7 mouse cellular contexts compared by ENCODE assay signal in the genomic region with DNA sequence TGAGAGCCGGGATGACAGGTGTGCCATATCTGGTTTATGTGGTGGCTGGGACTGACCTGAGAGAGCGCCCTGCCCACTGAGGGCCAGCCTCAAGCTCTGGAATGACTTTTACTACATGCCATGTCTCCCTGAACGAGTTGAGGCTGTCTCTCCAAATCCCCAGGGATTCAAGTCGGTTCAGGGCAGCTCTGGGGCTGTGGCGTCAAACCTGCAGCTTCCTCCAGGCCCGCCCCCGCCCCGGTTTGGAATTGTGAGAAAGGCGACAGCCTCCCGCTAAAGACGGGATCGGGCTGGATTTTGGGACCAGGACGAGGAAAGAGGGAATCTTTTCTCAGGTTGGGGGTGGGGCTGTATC. TPM values are rescaled to one million over a fixed set of nuclear protein-coding genes. Genes with fewer than 3 reads are reported as not detected.
DNase-seq lines count a peak whose midpoint lies in the region; ATAC-seq lines count a peak whose summit lies in the region.

No protein-coding gene starts in this region.

- no peaks in the 10 kb centered on the region for H3K36me3 ChIP-seq in lung, embryonic 16.5 days (ENCODE audit: control insufficient read depth, insufficient read depth, low read length)
- H3K36me3 ChIP-seq in embryonic facial prominence, embryonic 14.5 days (ENCODE audit: control insufficient read depth, insufficient read depth, low read length) = no peaks in the 10 kb centered on the region
- no peaks in the 10 kb centered on the region for H3K36me3 ChIP-seq in hindbrain, embryonic 13.5 days
- no peaks in the 10 kb centered on the region for H3K36me3 ChIP-seq in midbrain, embryonic 11.5 days (ENCODE audit: control insufficient read depth, insufficient read depth, low read length)

- WGBS in lung, embryonic 16.5 days = 3% methylated on average over 13 of the region's 13 CpGs
- 4% methylated on average over 13 of the region's 13 CpGs for WGBS in embryonic facial prominence, embryonic 14.5 days
- 4% methylated on average over 13 of the region's 13 CpGs for WGBS in hindbrain, embryonic 13.5 days
- WGBS in midbrain, embryonic 11.5 days = 4% methylated on average over 13 of the region's 13 CpGs

- intact Hi-C loops in gastrocnemius, postnatal 14 days (cut with DNase I; ENCODE audit: low total_unique reads) = loop anchor here (2.0 to 10.0 kb wide), 3 partner anchors 27 to 471 kb away; a partner anchor contains a TSS

- peak overlapping the region; percentile 69 for H3K4me2 ChIP-seq in lung, embryonic 16.5 days (ENCODE audit: low read depth, low read length)
- H3K4me2 ChIP-seq in embryonic facial prominence, embryonic 14.5 days (ENCODE audit: low read depth, low read length) = peak overlapping the region; percentile 81
- peak overlapping the region; percentile 68 for H3K4me2 ChIP-seq in hindbrain, embryonic 13.5 days
- H3K4me2 ChIP-seq in midbrain, embryonic 11.5 days = peak overlapping the region; percentile 53

- 0 out of 2 replicates have a peak overlapping the region, but pooled peaks have one; percentile 3 for H3K27ac ChIP-seq in lung, embryonic 16.5 days (ENCODE audit: low read length)
- H3K27ac ChIP-seq in embryonic facial prominence, embryonic 14.5 days (replicated peaks; ENCODE audit: low read depth, low read length) = no peak overlapping the region
- H3K27ac ChIP-seq in hindbrain, embryonic 13.5 days = no peak overlapping the region
- no peak overlapping the region for H3K27ac ChIP-seq in midbrain, embryonic 11.5 days (ENCODE audit: low read depth, low read length)

- H3K4me3 ChIP-seq in lung, embryonic 16.5 days (ENCODE audit: low read length) = peak overlapping the region; percentile 65
- peak overlapping the region; percentile 59 for H3K4me3 ChIP-seq in embryonic facial prominence, embryonic 14.5 days (ENCODE audit: low read depth, low read length)
- H3K4me3 ChIP-seq in hindbrain, embryonic 13.5 days = peak overlapping the region; percentile 46
- H3K4me3 ChIP-seq in midbrain, embryonic 11.5 days (ENCODE audit: low read depth, low read length) = peak overlapping the region; percentile 33

- peak overlapping the region; percentile 53 for H3K9ac ChIP-seq in lung, embryonic 16.5 days (ENCODE audit: low read length)
- H3K9ac ChIP-seq in embryonic facial prominence, embryonic 14.5 days (ENCODE audit: low read depth, low read length) = peak overlapping the region; percentile 46; the same call in 1 of the 2 replicates
- peak overlapping the region; percentile 58; the same call in 1 of the 2 replicates for H3K9ac ChIP-seq in hindbrain, embryonic 13.5 days
- H3K9ac ChIP-seq in midbrain, embryonic 11.5 days (ENCODE audit: low read length) = no peak overlapping the region

- H3K4me1 ChIP-seq in lung, embryonic 16.5 days (replicated peaks; ENCODE audit: control insufficient read depth, insufficient read depth, low read length) = peaks cover 5% of the 10 kb centered on the region; the same call in 1 of the 2 replicates
- H3K4me1 ChIP-seq in embryonic facial prominence, embryonic 14.5 days (ENCODE audit: control insufficient read depth, insufficient read depth, low read length) = peaks cover 13% of the 10 kb centered on the region; the same call in 1 of the 2 replicates
- peaks cover 23% of the 10 kb centered on the region for H3K4me1 ChIP-seq in hindbrain, embryonic 13.5 days (replicated peaks)
- H3K4me1 ChIP-seq in midbrain, embryonic 11.5 days (ENCODE audit: control insufficient read depth, insufficient read depth, low read length) = peaks cover 14% of the 10 kb centered on the region

- no peak for DNase-seq in lung, postnatal 14 days
- DNase-seq in embryonic facial prominence, embryonic 14.5 days (ENCODE audit: low spot score) = peak; percentile 20
- DNase-seq in midbrain, embryonic 11.5 days (ENCODE audit: low spot score, missing footprints) = no peak
- DNase-seq in frontal cortex, postnatal 14 days (ENCODE audit: low spot score in 2 of 2) = no peak
- no peak for DNase-seq in gastrocnemius, postnatal 14 days

- H3K27me3 ChIP-seq in lung, embryonic 16.5 days (ENCODE audit: control insufficient read depth, insufficient read depth, low read depth, low read length) = no peaks in the 10 kb centered on the region
- H3K27me3 ChIP-seq in embryonic facial prominence, embryonic 14.5 days (replicated peaks; ENCODE audit: control insufficient read depth, insufficient read depth, low read length) = peaks cover 10% of the 10 kb centered on the region
- peaks cover 69% of the 10 kb centered on the region for H3K27me3 ChIP-seq in hindbrain, embryonic 13.5 days
- H3K27me3 ChIP-seq in midbrain, embryonic 11.5 days (ENCODE audit: control insufficient read depth, insufficient read depth, low read length) = peaks cover 29% of the 10 kb centered on the region

- ATAC-seq in lung, embryonic 16.5 days (ENCODE audit: low read depth) = peak; percentile 4; the same call in 1 of the 2 replicates
- ATAC-seq in embryonic facial prominence, embryonic 14.5 days (ENCODE audit: low read depth) = no peak
- ATAC-seq in hindbrain, embryonic 13.5 days (ENCODE audit: low FRiP score) = peak; percentile 32; the same call in 1 of the 2 replicates
- ATAC-seq in midbrain, embryonic 11.5 days (ENCODE audit: low FRiP score) = peak; percentile 28; the same call in 1 of the 2 replicates

- H3K9me3 ChIP-seq in lung, embryonic 16.5 days (ENCODE audit: control insufficient read depth, low read length) = no peaks in the 10 kb centered on the region
- no peaks in the 10 kb centered on the region for H3K9me3 ChIP-seq in embryonic facial prominence, embryonic 14.5 days (ENCODE audit: control insufficient read depth, low read length)
- H3K9me3 ChIP-seq in hindbrain, embryonic 13.5 days = no peaks in the 10 kb centered on the region
- no peaks in the 10 kb centered on the region for H3K9me3 ChIP-seq in midbrain, embryonic 11.5 days (ENCODE audit: control insufficient read depth, low read length)

RNA-seq across cellular contexts. Expression of a gene that starts 2.9 kb away (rescaled TPM):
- polyA plus RNA-seq in lung, embryonic 16.5 days (2015; fragmentation: Nextera tagmentation; extraction: Ambion mirVana) = 3.9 and 6.4 TPM in 2 replicates
- 4.0 and 4.8 TPM in 2 replicates for polyA plus RNA-seq in embryonic facial prominence, embryonic 14.5 days (2014; fragmentation: Nextera tagmentation; extraction: Ambion mirVana)
- 1.8 and 2.2 TPM in 2 replicates for polyA plus RNA-seq in hindbrain, embryonic 13.5 days (2015; fragmentation: Nextera tagmentation; extraction: Ambion mirVana)
- polyA plus RNA-seq in midbrain, embryonic 11.5 days (2014; fragmentation: Nextera tagmentation; extraction: Ambion mirVana) = 1.8 and 2.3 TPM in 2 replicates
- under 1 TPM; 0.66 to 0.93 TPM for total RNA-seq in gastrocnemius, postnatal 14 days (2021)

RNA-seq across cellular contexts. Expression of a gene that starts 26.7 kb away (rescaled TPM):
- polyA plus RNA-seq in lung, embryonic 16.5 days (2015; fragmentation: Nextera tagmentation; extraction: Ambion mirVana) = 53.1 and 54.1 TPM in 2 replicates
- polyA plus RNA-seq in embryonic facial prominence, embryonic 14.5 days (2014; fragmentation: Nextera tagmentation; extraction: Ambion mirVana) = 32.3 and 36.0 TPM in 2 replicates
- 12.5 and 14.6 TPM in 2 replicates for polyA plus RNA-seq in hindbrain, embryonic 13.5 days (2015; fragmentation: Nextera tagmentation; extraction: Ambion mirVana)
- 21.2 and 23.6 TPM in 2 replicates for polyA plus RNA-seq in midbrain, embryonic 11.5 days (2014; fragmentation: Nextera tagmentation; extraction: Ambion mirVana)
- 10 to 100 TPM; 69.4 to 75.6 TPM for total RNA-seq in gastrocnemius, postnatal 14 days (2021)

RNA-seq across cellular contexts. Expression of a gene that starts 27.7 kb away (rescaled TPM):
- 41.0 and 44.2 TPM in 2 replicates for polyA plus RNA-seq in lung, embryonic 16.5 days (2015; fragmentation: Nextera tagmentation; extraction: Ambion mirVana)
- polyA plus RNA-seq in embryonic facial prominence, embryonic 14.5 days (2014; fragmentation: Nextera tagmentation; extraction: Ambion mirVana) = 36.9 and 37.1 TPM in 2 replicates
- polyA plus RNA-seq in hindbrain, embryonic 13.5 days (2015; fragmentation: Nextera tagmentation; extraction: Ambion mirVana) = 22.4 and 23.8 TPM in 2 replicates
- polyA plus RNA-seq in midbrain, embryonic 11.5 days (2014; fragmentation: Nextera tagmentation; extraction: Ambion mirVana) = 19.7 and 24.5 TPM in 2 replicates
- 10 to 100 TPM; 21.8 to 24.6 TPM for total RNA-seq in gastrocnemius, postnatal 14 days (2021)

RNA-seq across cellular contexts. Expression of a gene that starts 48.0 kb away (rescaled TPM):
- 3.2 and 8.4 TPM in 2 replicates for polyA plus RNA-seq in lung, embryonic 16.5 days (2015; fragmentation: Nextera tagmentation; extraction: Ambion mirVana)
- 2.0 and 4.6 TPM in 2 replicates for polyA plus RNA-seq in embryonic facial prominence, embryonic 14.5 days (2014; fragmentation: Nextera tagmentation; extraction: Ambion mirVana)
- 1.3 TPM in 2 replicates for polyA plus RNA-seq in hindbrain, embryonic 13.5 days (2015; fragmentation: Nextera tagmentation; extraction: Ambion mirVana)
- 0.19 and 0.68 TPM in 2 replicates for polyA plus RNA-seq in midbrain, embryonic 11.5 days (2014; fragmentation: Nextera tagmentation; extraction: Ambion mirVana)
- total RNA-seq in gastrocnemius, postnatal 14 days (2021) = 1 to 10 TPM in 1 of 2 experiments, under 1 TPM in 1; 0.60 to 1.2 TPM
